Mouse (Mus musculus): Measurements from ENCODE around the gene Clcnkb. TPM values are rescaled to one million over a fixed set of nuclear protein-coding genes. Genes with fewer than 3 reads are reported as not detected.
A peak's percentile ranks its signal among the peaks of the same experiment; 100 is the strongest.

Gene Clcnkb
- total and polyA plus RNA-seq, 3 experiments = 0.08 to 0.51 (median 0.24) TPM

- no peak overlapping the region for H3K27ac ChIP-seq (ENCODE audit: insufficient read depth, low read depth)
- peaks cover 0 to 8% of the 10 kb centered on the region in 2 experiments for H3K4me1 ChIP-seq (ENCODE audit: control insufficient read depth in 1 of 2, insufficient read depth in 2 of 2)
- no peak overlapping the region for H3K4me2 ChIP-seq (ENCODE audit: insufficient read depth, low read depth, poor library complexity, severe bottlenecking)
- no peak for TF ChIP-seq JUN (IDR thresholded peaks at IDR 0.05; ENCODE audit: insufficient read depth, low read depth, low read length)
- TF ChIP-seq ZMIZ1 (IDR thresholded peaks at IDR 0.05; ENCODE audit: low read depth, low read length) = no peak
- no peak for TF ChIP-seq RCOR1 (conservative IDR thresholded peaks at IDR 0.05; ENCODE audit: low read depth, low read length)
- TF ChIP-seq JUND (conservative IDR thresholded peaks at IDR 0.05; ENCODE audit: low read depth, low read length) = no peak
- TF ChIP-seq NRF1 (IDR thresholded peaks at IDR 0.05; ENCODE audit: low read depth, low read length) = no peak
- in situ Hi-C loops (cut with MboI; ENCODE audit: low pct_ligation_motif_present, low pct_unique_long_range_greater_than_20kb, low sequenced_read_pairs) (loop anchor here (10.0 kb wide), 1 partner anchor 445 kb away; no protein-coding TSS in a partner anchor), dilution Hi-C loops (cut with MboI; ENCODE audit: extremely low pct_ligation_motif_present, extremely low pct_unique_long_range_greater_than_20kb, low sequenced_read_pairs) (no loop called here)
- no peaks in the 10 kb centered on the region for H3K36me3 ChIP-seq (replicated peaks in 1 of 2; ENCODE audit: control insufficient read depth in 1 of 2, insufficient read depth in 1 of 2, low read length in 1 of 2)
- no peak overlapping the region for H3K4me3 ChIP-seq (replicated peaks in 1 of 3; ENCODE audit: low read depth in 2 of 3, low read length in 2 of 3, poor library complexity in 1 of 3)
- H3K27me3 ChIP-seq (replicated peaks) = peaks cover 41% of the 10 kb centered on the region
- no peaks in the 10 kb centered on the region for H3K79me2 ChIP-seq (replicated peaks; ENCODE audit: control insufficient read depth, extremely low read depth, insufficient read depth, poor library complexity, severe bottlenecking)
- DNase-seq (ENCODE audit: extremely low read depth) = no peak
- H3K9ac ChIP-seq (ENCODE audit: insufficient read depth, low read depth) = no peak overlapping the region
- H3K9me3 ChIP-seq (replicated peaks; ENCODE audit: low read length) = no peaks in the 10 kb centered on the region
Measured at GRCm38 (mm10) chr4:141389366-141390150, 26.3 kb downstream of the Clcnkb start.

- no peak overlapping the region for H3K4me2 ChIP-seq (ENCODE audit: insufficient read depth, low read depth, poor library complexity, severe bottlenecking)
- no peaks in the 10 kb centered on the region for H3K9me3 ChIP-seq (replicated peaks; ENCODE audit: low read length)
- no peaks in the 10 kb centered on the region for H3K79me2 ChIP-seq (replicated peaks; ENCODE audit: control insufficient read depth, extremely low read depth, insufficient read depth, poor library complexity, severe bottlenecking)
- H3K4me1 ChIP-seq (ENCODE audit: control insufficient read depth in 1 of 2, insufficient read depth in 2 of 2) = peaks cover 0 to 8% of the 10 kb centered on the region in 2 experiments; a peak in 3 of 4 replicates
- H3K36me3 ChIP-seq (replicated peaks in 1 of 2; ENCODE audit: control insufficient read depth in 1 of 2, insufficient read depth in 1 of 2, low read length in 1 of 2) = no peaks in the 10 kb centered on the region
- no peak overlapping the region for H3K4me3 ChIP-seq (replicated peaks in 1 of 3; ENCODE audit: low read depth in 2 of 3, low read length in 2 of 3, poor library complexity in 1 of 3)
- H3K27me3 ChIP-seq (replicated peaks) = peaks cover 48% of the 10 kb centered on the region
- no peak for TF ChIP-seq USF2 (conservative IDR thresholded peaks at IDR 0.05; ENCODE audit: low read depth, low read length)
- TF ChIP-seq CHD2 (IDR thresholded peaks at IDR 0.05; ENCODE audit: low read length) = 0 out of 2 replicates have a peak, but pooled peaks have one; percentile 38
- H3K27ac ChIP-seq (ENCODE audit: insufficient read depth, low read depth) = no peak overlapping the region
- dilution Hi-C loops (cut with MboI; ENCODE audit: extremely low pct_ligation_motif_present, extremely low pct_unique_long_range_greater_than_20kb, low sequenced_read_pairs) (no loop called here), in situ Hi-C loops (cut with MboI; ENCODE audit: low pct_ligation_motif_present, low pct_unique_long_range_greater_than_20kb, low sequenced_read_pairs) (no loop called here)
- no peak for DNase-seq (ENCODE audit: extremely low read depth)
- no peak overlapping the region for H3K9ac ChIP-seq (ENCODE audit: insufficient read depth, low read depth)
Measured at GRCm38 (mm10) chr4:141387933-141388332, 27.9 kb downstream of the Clcnkb start.

DNA sequence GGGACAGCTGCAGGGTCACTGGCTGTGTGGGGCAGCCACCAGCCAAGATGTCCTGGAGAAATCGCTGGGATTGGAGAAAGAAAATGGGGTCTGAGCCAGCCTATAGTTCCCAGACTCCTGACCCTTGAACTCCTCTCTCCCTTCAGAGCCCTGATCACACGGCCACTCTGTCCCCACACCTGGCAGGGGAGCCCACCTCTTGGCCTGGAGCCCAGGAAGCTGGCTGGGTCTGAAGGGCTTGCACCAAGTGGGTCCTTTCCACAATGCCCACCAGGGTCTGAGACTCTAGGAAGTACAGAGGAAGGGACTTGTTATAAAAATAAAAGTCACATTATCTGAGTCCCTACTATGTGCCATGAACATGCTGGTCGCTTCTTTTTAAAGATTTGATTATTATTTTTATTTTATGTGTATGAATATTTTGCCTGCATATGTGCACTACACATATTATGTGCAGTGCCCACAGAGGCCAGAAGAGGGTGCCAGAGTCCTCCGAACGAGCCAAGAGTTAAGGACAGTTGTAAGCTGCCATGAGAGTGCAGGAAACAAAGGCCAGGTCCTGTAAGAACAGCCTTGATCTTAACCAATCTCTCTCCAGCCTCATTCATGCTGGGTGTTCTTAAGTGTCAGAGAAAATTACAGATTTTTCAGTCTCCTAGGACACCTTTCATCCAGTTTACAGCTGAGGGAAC, 28.6 kb downstream of the Clcnkb start:
- H3K27me3 ChIP-seq (replicated peaks) = peaks cover 50% of the 10 kb centered on the region
- in situ Hi-C loops (cut with MboI; ENCODE audit: low pct_ligation_motif_present, low pct_unique_long_range_greater_than_20kb, low sequenced_read_pairs) = no loop called here

More for the DNA sequence above, 28.6 kb downstream of the Clcnkb start:
- TF ChIP-seq ELF1 (IDR thresholded peaks at IDR 0.05; ENCODE audit: low read depth, low read length) (no peak), RAD21 (IDR thresholded peaks at IDR 0.05; ENCODE audit: low read depth, low read length) (peak; percentile 86), ZKSCAN1 (IDR thresholded peaks at IDR 0.05; ENCODE audit: borderline replicate concordance, low read depth, low read length) (no peak), USF1 (IDR thresholded peaks at IDR 0.05; ENCODE audit: low read depth, low read length) (no peak), MEF2A (IDR thresholded peaks at IDR 0.05; ENCODE audit: borderline replicate concordance, low read depth, low read length) (no peak), CHD1 (IDR thresholded peaks at IDR 0.05; ENCODE audit: low read depth, low read length) (no peak), JUND (conservative IDR thresholded peaks at IDR 0.05; ENCODE audit: low read depth, low read length) (no peak), GABPA (IDR thresholded peaks at IDR 0.05; ENCODE audit: insufficient replicate concordance, low read depth, low read length) (no peak), NRF1 (IDR thresholded peaks at IDR 0.05; ENCODE audit: low read depth, low read length) (no peak), ZMIZ1 (IDR thresholded peaks at IDR 0.05; ENCODE audit: low read depth, low read length) (no peak), SMC3 (IDR thresholded peaks at IDR 0.05; ENCODE audit: low read depth, low read length) (peak; percentile 66), CTCF (conservative IDR thresholded peaks at IDR 0.05 in 1 of 2, IDR thresholded peaks at IDR 0.05 in 1 of 2; ENCODE audit: low read depth in 2 of 2, low read length in 2 of 2) (peak; percentile 62 to 89), CHD2 (IDR thresholded peaks at IDR 0.05; ENCODE audit: low read length) (no peak), JUN (IDR thresholded peaks at IDR 0.05; ENCODE audit: insufficient read depth, low read depth, low read length) (no peak), MXI1 (IDR thresholded peaks at IDR 0.05; ENCODE audit: low read depth, low read length) (no peak)
- Histone ChIP-seq H3K9me3 (replicated peaks; ENCODE audit: low read length) (no peaks in the 10 kb centered on the region), H3K27ac (ENCODE audit: insufficient read depth, low read depth) (no peak overlapping the region), H3K4me2 (ENCODE audit: insufficient read depth, low read depth, poor library complexity, severe bottlenecking) (no peak overlapping the region), H3K79me2 (replicated peaks; ENCODE audit: control insufficient read depth, extremely low read depth, insufficient read depth, poor library complexity, severe bottlenecking) (no peaks in the 10 kb centered on the region), H3K4me3 (replicated peaks in 1 of 3; ENCODE audit: low read depth in 2 of 3, low read length in 2 of 3, poor library complexity in 1 of 3) (no peak overlapping the region), H3K4me1 (ENCODE audit: control insufficient read depth in 1 of 2, insufficient read depth in 2 of 2) (peaks cover 0 to 8% of the 10 kb centered on the region in 2 experiments; a peak in 3 of 4 replicates), H3K36me3 (replicated peaks in 1 of 2; ENCODE audit: control insufficient read depth in 1 of 2, insufficient read depth in 1 of 2, low read length in 1 of 2) (no peaks in the 10 kb centered on the region), H3K9ac (ENCODE audit: insufficient read depth, low read depth) (no peak overlapping the region)
- DNase-seq (ENCODE audit: extremely low read depth) = peak; percentile 81
- dilution Hi-C loops (cut with MboI; ENCODE audit: extremely low pct_ligation_motif_present, extremely low pct_unique_long_range_greater_than_20kb, low sequenced_read_pairs) = no loop called here

Measured in CH12.LX (cell line).